Mouse (Mus musculus) liver, postnatal 0 days (tissue): ENCODE measurements around the gene Selenoo. TPM values are rescaled to one million over a fixed set of nuclear protein-coding genes. Genes with fewer than 3 reads are reported as not detected.

Experiments used
- ATAC-seq: fragments of 200-750 bp; cut with Nextera tagmentation; 2 replicates; pipeline ENCODE4 v1.8.0; 2017; ENCODE audit warnings: mild to moderate bottlenecking, moderate library complexity
- DNase-seq: peaks from one replicate; pipeline ENCODE4 v3.0.0-alpha.2; 2016
- H3K27ac ChIP-seq: fragments of 300-500 bp; sonication (generic); 2 replicates; pipeline ENCODE4 v1.5.1; 2014; ENCODE audit warnings: antibody characterized with exemption, moderate library complexity, mild to moderate bottlenecking, low read depth
- H3K27me3 ChIP-seq: fragments of 300-500 bp; sonication (generic); 2 replicates; pipeline ENCODE4 v1.6.1; 2014; ENCODE audit warnings: low read length, control low read depth, mixed read lengths; ENCODE audit not compliant: insufficient read depth
- H3K36me3 ChIP-seq: fragments of 300-500 bp; sonication (generic); replicated peaks from 2 replicates; pipeline ENCODE4 v1.6.1; 2014; ENCODE audit warnings: mild to moderate bottlenecking, control low read depth, low read length, moderate library complexity, mixed read lengths; ENCODE audit not compliant: insufficient read depth
- H3K4me1 ChIP-seq: fragments of 300-500 bp; sonication (generic); 2 replicates; pipeline ENCODE4 v1.6.1; 2014; ENCODE audit warnings: antibody characterized with exemption, mild to moderate bottlenecking, control low read depth; ENCODE audit not compliant: insufficient read depth
- H3K4me2 ChIP-seq: fragments of 300-500 bp; sonication (generic); 2 replicates; pipeline ENCODE4 v1.6.1; 2014; ENCODE audit warnings: low read depth, mild to moderate bottlenecking, low read length, moderate library complexity, mixed read lengths
- H3K4me3 ChIP-seq: fragments of 300-500 bp; sonication (generic); 2 replicates; pipeline ENCODE4 v1.5.1; 2014; ENCODE audit warnings: low read depth, low read length
- H3K9ac ChIP-seq: fragments of 300-500 bp; sonication (generic); replicated peaks from 2 replicates; pipeline ENCODE4 v1.6.1; 2014; ENCODE audit warnings: mild to moderate bottlenecking, moderate library complexity
- H3K9me3 ChIP-seq: fragments of 300-500 bp; sonication (generic); 2 replicates; pipeline ENCODE4 v1.6.1; 2016; ENCODE audit warnings: mild to moderate bottlenecking, control low read depth, low read length, mixed read lengths
- CTCF ChIP-seq: sonication (generic); IDR thresholded peaks from 2 replicates; pipeline ENCODE4 v1.5.1; 2016; ENCODE audit warnings: antibody characterized with exemption, low read depth
- EP300 ChIP-seq: IDR thresholded peaks from 2 replicates; pipeline ENCODE4 v1.6.1; 2016; ENCODE audit warnings: antibody characterized with exemption, low read depth, mild to moderate bottlenecking
- WGBS: fragments of 180-500 bp; shearing (Covaris S2); extraction: QIAGEN DNeasy Blood & Tissue Kit; methylation state at CpG from one replicate; pipeline ENCODE4 v1.1.7; 2014; ENCODE audit not compliant: insufficient replicate concordance; 5-methylcytosine and 5-hydroxymethylcytosine counted together
- polyA plus RNA-seq: library from polyadenylated mRNA; unstranded; fragments of >200 nt; fragmentation: Nextera tagmentation; extraction: Ambion mirVana; gene quantifications from 2 replicates; pipeline ENCODE4 v1.2.1, GENCODE M21; 2015

The Selenoo gene
- polyA plus RNA-seq, 1 experiment from 2014 or later, result 14.3 TPM

DNA sequence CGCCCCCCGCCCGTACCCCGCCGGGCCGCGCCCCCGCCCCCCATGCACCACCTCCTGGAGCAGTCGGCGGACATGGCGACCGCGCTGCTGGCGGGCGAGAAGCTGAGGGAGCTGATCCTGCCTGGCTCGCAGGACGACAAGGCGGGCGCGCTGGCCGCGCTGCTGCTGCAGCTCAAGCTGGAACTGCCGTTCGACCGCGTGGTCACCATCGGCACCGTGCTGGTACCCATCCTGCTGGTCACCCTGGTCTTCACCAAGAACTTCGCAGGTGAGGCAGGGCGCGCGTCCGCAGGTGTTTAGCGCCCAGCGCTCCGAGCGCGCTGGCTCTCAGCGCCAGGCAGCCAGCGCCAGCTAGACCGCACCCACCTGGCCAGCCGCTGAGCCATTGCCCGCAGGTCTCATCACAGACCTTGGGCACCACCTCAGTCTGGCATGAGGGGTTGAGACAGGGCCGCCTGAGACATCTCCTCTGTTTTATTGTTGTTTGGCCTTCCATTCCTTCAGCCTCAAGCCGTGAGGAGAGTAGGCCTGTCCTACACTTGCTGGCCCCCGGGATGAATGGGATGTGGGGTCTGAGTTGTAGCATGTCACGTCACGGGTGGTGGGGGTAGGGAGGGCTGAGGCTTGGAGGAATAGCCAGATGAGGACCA lies 28.7 kb upstream of the Selenoo start:
- no peaks in the 10 kb centered on the region for H3K4me1 ChIP-seq
- H3K9me3 ChIP-seq, result no peaks in the 10 kb centered on the region
- 6% methylated on average over 39 of the region's 48 CpGs for WGBS
- H3K4me2 ChIP-seq, result peak overlapping the region; percentile 75
- peak overlapping the region; percentile 48 for H3K4me3 ChIP-seq
- no peak for DNase-seq
- H3K27ac ChIP-seq, result no peak overlapping the region
- peaks cover 53% of the 10 kb centered on the region for H3K27me3 ChIP-seq
- no peaks in the 10 kb centered on the region for H3K36me3 ChIP-seq
- TF ChIP-seq CTCF (no peak), EP300 (no peak)
- 0 out of 2 replicates have a peak overlapping the region, but pooled peaks have one; percentile 7 for H3K9ac ChIP-seq
- no peak for ATAC-seq

DNA sequence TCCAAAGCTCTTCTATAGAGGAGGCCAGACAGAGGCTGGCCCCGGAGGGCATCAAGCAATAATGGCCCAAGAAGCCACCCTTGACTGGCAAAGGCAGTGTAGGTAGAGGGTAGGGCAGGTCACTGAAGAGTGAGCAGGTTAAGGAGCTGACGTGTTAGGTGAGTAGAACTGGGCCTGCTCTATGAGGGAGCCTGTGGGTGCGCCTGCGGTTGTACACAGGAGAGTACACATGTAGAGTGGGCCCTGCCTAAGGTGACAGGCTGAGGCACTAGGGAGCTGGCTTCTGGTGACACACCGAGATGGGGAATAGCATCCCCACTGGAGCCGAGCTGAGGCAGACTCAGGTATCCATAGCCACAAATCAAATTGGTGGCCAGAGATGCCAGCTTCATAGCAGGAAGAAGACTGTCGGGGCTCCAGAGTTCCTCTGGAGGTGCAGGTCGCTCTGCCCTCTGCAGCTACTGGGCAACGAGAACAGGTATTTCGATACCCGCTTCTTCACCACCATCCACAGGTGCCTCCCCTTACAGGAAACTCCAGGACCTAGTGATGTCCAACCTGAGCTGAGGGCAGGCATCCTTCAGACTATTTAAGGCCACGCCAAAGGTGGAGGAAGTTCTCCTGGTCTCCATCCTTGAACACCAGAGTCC lies 27.9 kb upstream of the Selenoo start:
- H3K36me3 ChIP-seq, result no peaks in the 10 kb centered on the region
- WGBS, result 77% methylated on average over 12 of the region's 12 CpGs
- no peak overlapping the region for H3K4me3 ChIP-seq
- ATAC-seq (no peak), DNase-seq (no peak)
- no peak overlapping the region for H3K9ac ChIP-seq
- H3K27me3 ChIP-seq, result peaks cover 54% of the 10 kb centered on the region
- H3K4me2 ChIP-seq, result no peak overlapping the region
- no peak for TF ChIP-seq EP300
- no peak for TF ChIP-seq CTCF
- no peak overlapping the region for H3K27ac ChIP-seq
- H3K4me1 ChIP-seq, result no peaks in the 10 kb centered on the region
- no peaks in the 10 kb centered on the region for H3K9me3 ChIP-seq

DNA sequence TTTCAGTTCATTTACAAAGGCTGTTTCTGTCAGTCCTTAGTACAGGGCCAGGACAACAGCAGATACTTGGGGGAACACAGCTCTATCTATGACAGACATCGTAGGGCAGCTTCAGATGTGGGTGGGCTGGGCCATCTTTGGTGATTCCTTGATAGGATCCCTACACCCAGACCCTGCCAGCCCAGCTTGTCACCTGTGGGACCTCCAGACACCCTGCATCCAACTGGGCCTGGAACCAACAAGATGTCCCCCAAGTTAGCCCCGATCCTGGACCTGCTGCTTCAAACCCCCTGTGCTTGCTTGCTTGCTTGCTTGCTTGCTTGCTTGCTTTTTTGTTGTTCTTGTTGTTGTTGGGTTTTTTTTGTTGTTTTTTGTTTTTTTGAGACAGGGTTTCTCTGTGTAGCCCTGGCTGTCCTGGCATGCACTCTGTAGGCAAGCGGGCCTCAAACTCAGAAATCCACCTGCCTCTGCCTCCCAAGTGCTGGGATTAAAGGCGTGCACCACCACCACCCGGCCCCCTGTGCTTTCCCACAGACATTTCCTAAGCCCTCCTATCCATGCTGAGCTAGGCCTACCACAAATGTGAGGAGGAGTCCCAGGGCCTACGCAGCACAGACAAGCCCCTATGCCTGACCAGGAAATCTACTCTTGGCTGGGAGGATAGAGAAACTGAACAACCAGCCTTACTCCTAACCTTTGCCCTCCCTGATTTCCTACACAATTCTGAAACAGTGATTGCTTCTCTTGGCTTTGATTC lies 26.9 kb upstream of the Selenoo start:
- H3K9me3 ChIP-seq, result no peaks in the 10 kb centered on the region
- no peaks in the 10 kb centered on the region for H3K36me3 ChIP-seq
- TF ChIP-seq EP300, result no peak
- TF ChIP-seq CTCF, result no peak
- WGBS, result 82% methylated on average over 6 of the region's 6 CpGs
- peaks cover 58% of the 10 kb centered on the region for H3K27me3 ChIP-seq
- DNase-seq (no peak), ATAC-seq (no peak)
- H3K27ac ChIP-seq, result no peak overlapping the region
- H3K9ac ChIP-seq, result no peak overlapping the region
- no peaks in the 10 kb centered on the region for H3K4me1 ChIP-seq
- H3K4me3 ChIP-seq, result no peak overlapping the region
- H3K4me2 ChIP-seq, result no peak overlapping the region

DNA sequence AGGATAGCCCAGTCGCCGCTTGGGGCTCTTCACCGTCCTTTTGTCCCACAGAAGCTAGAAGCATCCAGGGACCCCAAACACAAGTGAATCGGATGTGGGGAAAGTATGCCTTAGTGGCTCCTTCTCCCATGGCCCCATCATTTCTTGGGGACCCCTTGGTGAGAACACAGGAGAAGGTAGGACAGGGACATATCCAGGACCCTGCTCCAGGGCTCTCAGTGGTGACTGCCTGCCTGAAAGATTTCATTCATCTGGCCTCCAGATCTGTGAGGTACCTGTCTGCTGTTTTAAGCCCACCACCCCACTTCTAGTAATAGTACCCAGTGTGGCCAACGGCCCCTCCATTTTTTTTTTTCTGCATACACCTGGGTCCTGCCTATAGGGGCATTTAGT lies 26.4 kb upstream of the Selenoo start:
- no peak for ATAC-seq
- Histone ChIP-seq H3K4me1 (peaks cover 3% of the 10 kb centered on the region; the same call in 1 of the 2 replicates), H3K9me3 (no peaks in the 10 kb centered on the region), H3K27ac (no peak overlapping the region), H3K4me3 (no peak overlapping the region), H3K27me3 (peaks cover 63% of the 10 kb centered on the region), H3K9ac (no peak overlapping the region), H3K36me3 (no peaks in the 10 kb centered on the region), H3K4me2 (no peak overlapping the region)
- TF ChIP-seq EP300 (no peak), CTCF (no peak)
- DNase-seq, result no peak
- 79% methylated on average over 5 of the region's 5 CpGs for WGBS

DNA sequence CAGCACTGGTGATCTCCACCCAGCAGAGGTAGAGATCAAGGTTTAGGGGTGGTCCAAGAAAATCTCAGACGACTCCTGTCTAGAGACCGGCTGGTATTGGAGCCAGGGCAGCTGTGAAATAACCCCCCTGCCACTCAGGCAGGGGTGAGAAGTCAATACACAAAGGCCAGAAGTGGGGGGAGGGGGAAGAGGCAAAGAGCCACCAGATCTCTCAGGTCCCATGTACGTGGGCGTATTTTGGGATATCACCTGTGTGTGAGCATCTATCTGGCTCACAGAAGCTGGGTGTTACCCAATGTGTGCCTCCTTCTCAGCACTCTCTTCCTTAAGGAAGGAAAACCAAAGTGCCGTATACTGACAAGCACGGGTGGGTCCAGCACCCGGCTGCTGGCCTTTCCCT lies 25.9 kb upstream of the Selenoo start:
- Histone ChIP-seq H3K27ac (no peak overlapping the region), H3K4me2 (no peak overlapping the region), H3K9me3 (no peaks in the 10 kb centered on the region), H3K36me3 (no peaks in the 10 kb centered on the region), H3K4me3 (no peak overlapping the region), H3K27me3 (peaks cover 64% of the 10 kb centered on the region), H3K4me1 (peaks cover 3% of the 10 kb centered on the region; the same call in 1 of the 2 replicates), H3K9ac (no peak overlapping the region)
- TF ChIP-seq CTCF (no peak), EP300 (no peak)
- no peak for ATAC-seq
- no peak for DNase-seq
- WGBS, result 62% methylated on average over 7 of the region's 7 CpGs

DNA sequence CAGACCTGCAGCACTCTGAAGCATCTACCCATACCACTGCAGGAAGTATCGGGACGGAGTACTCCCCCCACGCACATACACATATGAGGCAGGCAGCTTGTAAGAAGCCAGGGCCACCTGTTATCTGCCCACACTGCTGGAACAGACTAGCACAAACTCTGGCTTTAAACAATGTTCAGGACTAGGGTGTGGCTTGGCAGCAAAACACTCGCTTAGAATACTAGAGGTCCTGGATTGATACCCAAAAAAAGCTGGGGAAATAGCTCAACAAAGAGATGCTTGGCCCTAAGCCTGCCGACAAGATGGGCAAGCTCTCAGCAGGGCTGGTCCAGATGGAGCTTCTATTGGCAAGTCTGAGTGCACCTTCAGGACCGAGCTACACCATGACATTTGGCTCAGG lies 25.3 kb upstream of the Selenoo start:
- WGBS, result 70% methylated on average over 6 of the region's 6 CpGs
- peaks cover 64% of the 10 kb centered on the region for H3K27me3 ChIP-seq
- H3K4me2 ChIP-seq, result no peak overlapping the region

More for the DNA sequence above, 25.3 kb upstream of the Selenoo start:
- H3K4me3 ChIP-seq, result no peak overlapping the region
- no peaks in the 10 kb centered on the region for H3K36me3 ChIP-seq
- H3K27ac ChIP-seq, result no peak overlapping the region
- TF ChIP-seq EP300, result no peak
- no peak for TF ChIP-seq CTCF
- peaks cover 3% of the 10 kb centered on the region; the same call in 1 of the 2 replicates for H3K4me1 ChIP-seq
- H3K9ac ChIP-seq, result no peak overlapping the region
- no peaks in the 10 kb centered on the region for H3K9me3 ChIP-seq
- DNase-seq, result no peak
- no peak for ATAC-seq
